Comparison of ENCODE assay signal across 8 mouse cellular contexts in genomic region chr13:70637282-70637661, GRCm38 (mm10). TPM values are rescaled to one million over a fixed set of nuclear protein-coding genes. Genes with fewer than 3 reads are reported as not detected.
DNase-seq lines count a peak whose midpoint lies in the region; ATAC-seq and TF ChIP-seq lines count a peak whose summit lies in the region.

Gene Ice1 (minus strand): TSS chr13:70637634.

- no peak for TF ChIP-seq CTCF in ES-Bruce4 (IDR thresholded peaks at IDR 0.05; ENCODE audit: low read depth, low read length)
- TF ChIP-seq CTCF in midbrain, postnatal 0 days (IDR thresholded peaks at IDR 0.05), result no peak

- no peaks in the 10 kb centered on the region for H3K27me3 ChIP-seq in ES-Bruce4 (ENCODE audit: control insufficient read depth, insufficient read depth, low read length, poor library complexity, severe bottlenecking)
- no peaks in the 10 kb centered on the region for H3K27me3 ChIP-seq in embryonic facial prominence, embryonic 11.5 days (ENCODE audit: control insufficient read depth, insufficient read depth, low read length)
- peaks cover 2% of the 10 kb centered on the region; the same call in 1 of the 2 replicates for H3K27me3 ChIP-seq in heart, embryonic 13.5 days (replicated peaks)
- H3K27me3 ChIP-seq in midbrain, postnatal 0 days (ENCODE audit: insufficient read depth, low read length), result no peaks in the 10 kb centered on the region

- DNase-seq in frontal cortex, postnatal 36 days (ENCODE audit: low spot score in 2 of 2), result no peak
- DNase-seq in embryonic facial prominence, embryonic 11.5 days (ENCODE audit: low spot score), result peak; percentile 45
- no peak for DNase-seq in left cerebral cortex, postnatal 10 days (ENCODE audit: extremely low spot score in 1 of 2, low spot score in 2 of 2)
- peak; percentile 58 for DNase-seq in midbrain, postnatal 0 days (ENCODE audit: low spot score)
- DNase-seq in thymus, postnatal 10 days (ENCODE audit: low spot score in 2 of 2), result no peak

- peak within 1 kb of the TSS; percentile 35 for H3K4me2 ChIP-seq in embryonic facial prominence, embryonic 11.5 days (ENCODE audit: low read depth, low read length)
- H3K4me2 ChIP-seq in heart, embryonic 13.5 days, result peak within 1 kb of the TSS; percentile 90
- peak within 1 kb of the TSS; percentile 79 for H3K4me2 ChIP-seq in midbrain, postnatal 0 days (ENCODE audit: low read depth, low read length, poor library complexity, severe bottlenecking)

- ATAC-seq in frontal cortex, adult (ENCODE audit: low TSS enrichment), result peak; percentile 57
- ATAC-seq in embryonic facial prominence, embryonic 11.5 days (replicated peaks; ENCODE audit: insufficient number of reproducible peaks, low FRiP score, low TSS enrichment, low read depth), result peak; percentile 14; the same call in 1 of the 2 replicates
- ATAC-seq in heart, embryonic 13.5 days (ENCODE audit: extremely low read depth, insufficient number of reproducible peaks, low FRiP score, low TSS enrichment), result peak; percentile 49; the same call in 1 of the 2 replicates
- peak; percentile 74 for ATAC-seq in midbrain, postnatal 0 days (ENCODE audit: low FRiP score)

- intact Hi-C loops in left cerebral cortex, postnatal 10 days (cut with DNase I), result no loop called here

- TF ChIP-seq POLR2A in ES-Bruce4 (IDR thresholded peaks at IDR 0.05; ENCODE audit: insufficient read depth, low read length), result no peak

- WGBS in embryonic facial prominence, embryonic 11.5 days, result under 1% methylated on average over 39 of the region's 39 CpGs
- under 1% methylated on average over 38 of the region's 39 CpGs for WGBS in heart, embryonic 13.5 days
- WGBS in midbrain, postnatal 0 days, result under 1% methylated on average over 39 of the region's 39 CpGs

- TF ChIP-seq EP300 in ES-Bruce4 (IDR thresholded peaks at IDR 0.05; ENCODE audit: insufficient read depth, low read depth, low read length), result no peak

- H3K27ac ChIP-seq in ES-Bruce4 (ENCODE audit: insufficient read depth, low read length), result no peak within 1 kb of the TSS
- peak within 1 kb of the TSS; percentile 65; the same call in 1 of the 2 replicates for H3K27ac ChIP-seq in embryonic facial prominence, embryonic 11.5 days (replicated peaks; ENCODE audit: low read depth, low read length)
- H3K27ac ChIP-seq in heart, embryonic 13.5 days (replicated peaks), result peak within 1 kb of the TSS; percentile 87
- H3K27ac ChIP-seq in midbrain, postnatal 0 days (ENCODE audit: low read depth, low read length), result peak within 1 kb of the TSS; percentile 86

- no peaks in the 10 kb centered on the region for H3K36me3 ChIP-seq in ES-Bruce4 (ENCODE audit: control insufficient read depth, insufficient read depth, low read length, poor library complexity, severe bottlenecking)
- no peaks in the 10 kb centered on the region for H3K36me3 ChIP-seq in embryonic facial prominence, embryonic 11.5 days (replicated peaks; ENCODE audit: control insufficient read depth, insufficient read depth, low read depth, low read length)
- no peaks in the 10 kb centered on the region for H3K36me3 ChIP-seq in heart, embryonic 13.5 days
- no peaks in the 10 kb centered on the region for H3K36me3 ChIP-seq in midbrain, postnatal 0 days (ENCODE audit: insufficient read depth, low read length)

- H3K4me3 ChIP-seq in ES-Bruce4 (ENCODE audit: low read depth, low read length), result peak within 1 kb of the TSS; percentile 98
- peak within 1 kb of the TSS; percentile 86 for H3K4me3 ChIP-seq in embryonic facial prominence, embryonic 11.5 days (ENCODE audit: low read depth, low read length)
- peak within 1 kb of the TSS; percentile 98 for H3K4me3 ChIP-seq in heart, embryonic 13.5 days
- peak within 1 kb of the TSS; percentile 93 for H3K4me3 ChIP-seq in midbrain, postnatal 0 days (ENCODE audit: low read depth, low read length)

- H3K9me3 ChIP-seq in ES-Bruce4 (replicated peaks; ENCODE audit: control insufficient read depth, insufficient read depth, low read length, poor library complexity, severe bottlenecking), result no peaks in the 10 kb centered on the region
- no peaks in the 10 kb centered on the region for H3K9me3 ChIP-seq in embryonic facial prominence, embryonic 11.5 days (replicated peaks; ENCODE audit: control insufficient read depth, low read length)
- H3K9me3 ChIP-seq in heart, embryonic 13.5 days, result no peaks in the 10 kb centered on the region
- H3K9me3 ChIP-seq in midbrain, postnatal 0 days (ENCODE audit: low read length), result no peaks in the 10 kb centered on the region

- no peaks in the 10 kb centered on the region for H3K4me1 ChIP-seq in ES-Bruce4 (ENCODE audit: control insufficient read depth, insufficient read depth, low read length)
- H3K4me1 ChIP-seq in embryonic facial prominence, embryonic 11.5 days (ENCODE audit: control insufficient read depth, insufficient read depth, low read length), result no peaks in the 10 kb centered on the region
- H3K4me1 ChIP-seq in heart, embryonic 13.5 days, result peaks cover 34% of the 10 kb centered on the region
- peaks cover 9% of the 10 kb centered on the region for H3K4me1 ChIP-seq in midbrain, postnatal 0 days (ENCODE audit: insufficient read depth, low read length)

- H3K9ac ChIP-seq in ES-Bruce4 (ENCODE audit: low read depth, poor library complexity, severe bottlenecking), result peak within 1 kb of the TSS; percentile 81
- peak within 1 kb of the TSS; percentile 76 for H3K9ac ChIP-seq in embryonic facial prominence, embryonic 11.5 days (replicated peaks; ENCODE audit: low read length)
- peak within 1 kb of the TSS; percentile 95 for H3K9ac ChIP-seq in heart, embryonic 13.5 days
- peak within 1 kb of the TSS; percentile 99 for H3K9ac ChIP-seq in midbrain, postnatal 0 days (replicated peaks; ENCODE audit: low read length, poor library complexity, severe bottlenecking)

RNA-seq across cellular contexts. Expression of gene Ice1, which starts in this region (rescaled TPM):
- polyA plus RNA-seq in ES-Bruce4 (2011; ENCODE audit: insufficient read depth, insufficient read length, low read depth, missing spikeins), result 40.2 and 42.3 TPM in 2 replicates
- 31.5 and 34.0 TPM in 2 replicates for polyA plus RNA-seq in embryonic facial prominence, embryonic 11.5 days (2014; fragmentation: Nextera tagmentation; extraction: Ambion mirVana)
- 10.7 and 11.2 TPM in 2 replicates for polyA plus RNA-seq in heart, embryonic 13.5 days (2015; fragmentation: Nextera tagmentation; extraction: Ambion mirVana)
- 10 to 100 TPM; 79.1 to 81.6 TPM for total RNA-seq in left cerebral cortex, postnatal 10 days (2021)
- 77.4 and 88.7 TPM in 2 replicates for total RNA-seq in midbrain, postnatal 0 days (2014; rRNA removed)
- 23.5 and 25.4 TPM in 2 replicates for polyA plus RNA-seq in midbrain, postnatal 0 days (2015; fragmentation: Nextera tagmentation; extraction: Ambion mirVana)

Comparison
In these comparisons a context has a peak if more than half of its experiments do, and no peak if none do; other contexts are left out.
1. ATAC-seq: peak in every context shown above with its lines; median percentile 74 in midbrain, postnatal 0 days; 57 in frontal cortex, adult; 49 in heart, embryonic 13.5 days; 14 in embryonic facial prominence, embryonic 11.5 days.
2. DNase-seq: peak in embryonic facial prominence, embryonic 11.5 days (single experiment) and midbrain, postnatal 0 days (single experiment); none in frontal cortex, postnatal 36 days (0 of 2), left cerebral cortex, postnatal 10 days (0 of 2) and thymus, postnatal 10 days (0 of 2).
3. H3K4me2 ChIP-seq: peak in every context shown above with its lines; median percentile 90 in heart, embryonic 13.5 days; 79 in midbrain, postnatal 0 days; 35 in embryonic facial prominence, embryonic 11.5 days.
4. Peak in every context shown above with its lines, with median percentiles within 50 percentile points of each other: H3K4me3 ChIP-seq and H3K9ac ChIP-seq.